9 mouse cellular contexts compared by ENCODE assay signal in the genomic region with DNA sequence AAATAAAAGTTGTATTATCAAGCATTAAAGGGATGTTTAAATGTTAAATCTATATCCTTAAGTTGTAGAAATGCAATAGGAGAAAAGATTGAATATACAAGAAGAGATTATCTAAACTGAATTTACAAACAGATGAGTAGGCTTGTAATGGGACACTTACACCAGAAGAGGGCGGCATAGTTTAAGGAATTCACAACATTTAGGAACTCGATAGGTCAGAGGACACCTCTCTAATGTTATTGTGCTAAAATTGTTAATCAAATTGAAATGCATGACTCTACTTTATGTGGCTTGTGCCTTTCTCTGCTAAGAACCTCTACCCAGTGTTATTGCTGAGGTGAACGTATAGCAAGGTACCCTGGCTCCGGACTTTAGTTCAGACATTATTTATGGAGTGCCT.
DNase-seq lines count a peak whose midpoint lies in the region; ATAC-seq and TF ChIP-seq lines count a peak whose summit lies in the region.
"Had no signal": no experiment of that assay in that cellular context is flagged by ENCODE, and none has a peak within 500 bp of the region (broad histone marks: within the 10 kb centered on the region; RNA-seq: fewer than 3 reads in every experiment).

No protein-coding gene starts in this region.

- no peaks in the 10 kb centered on the region for H3K36me3 ChIP-seq in lung, embryonic 14.5 days (ENCODE audit: insufficient read depth)
- H3K36me3 ChIP-seq in intestine, embryonic 14.5 days (ENCODE audit: control insufficient read depth, insufficient read depth, low read length): no peaks in the 10 kb centered on the region
- no peaks in the 10 kb centered on the region for H3K36me3 ChIP-seq in midbrain, embryonic 16.5 days (ENCODE audit: control insufficient read depth, insufficient read depth, low read length)
- H3K36me3 ChIP-seq in thymus, adult 2 months (ENCODE audit: control insufficient read depth, insufficient read depth, low read length): no peaks in the 10 kb centered on the region
- H3K36me3 ChIP-seq: embryonic facial prominence, embryonic 12.5 days had no signal

- no peak for TF ChIP-seq POLR2A in thymus, adult 2 months (IDR thresholded peaks at IDR 0.05; ENCODE audit: control insufficient read depth, extremely low read depth, insufficient read depth, low read length, poor library complexity)

- H3K27me3 ChIP-seq in lung, embryonic 14.5 days (ENCODE audit: insufficient read depth, low read length): no peaks in the 10 kb centered on the region
- no peaks in the 10 kb centered on the region for H3K27me3 ChIP-seq in intestine, embryonic 14.5 days (replicated peaks; ENCODE audit: control insufficient read depth, insufficient read depth, low read length)
- no peaks in the 10 kb centered on the region for H3K27me3 ChIP-seq in midbrain, embryonic 16.5 days (ENCODE audit: control insufficient read depth, insufficient read depth, low read depth, low read length)
- H3K27me3 ChIP-seq in thymus, adult 2 months (ENCODE audit: control insufficient read depth, insufficient read depth, low read length): no peaks in the 10 kb centered on the region
- H3K27me3 ChIP-seq: embryonic facial prominence, embryonic 12.5 days had no signal

- ATAC-seq in lung, embryonic 14.5 days (ENCODE audit: insufficient read depth): peak; percentile 52
- ATAC-seq in common myeloid progenitor, adult 5-6 weeks (replicated peaks; ENCODE audit: low read depth, poor library complexity, severe bottlenecking): peak; percentile 69
- peak; percentile 58; the same call in 1 of the 2 replicates for ATAC-seq in intestine, embryonic 14.5 days (replicated peaks; ENCODE audit: low FRiP score, low TSS enrichment, low read depth)
- peak; percentile 68 for ATAC-seq in midbrain, embryonic 16.5 days

- peak; percentile 70 for TF ChIP-seq CTCF in lung, embryonic 14.5 days (IDR thresholded peaks at IDR 0.05; ENCODE audit: low read depth)
- TF ChIP-seq CTCF in thymus, adult 2 months (IDR thresholded peaks at IDR 0.05; ENCODE audit: borderline replicate concordance, control insufficient read depth, extremely low read depth, insufficient read depth, low read length, poor library complexity): no peak

- no peak overlapping the region for H3K4me2 ChIP-seq in lung, embryonic 14.5 days
- no peak overlapping the region for H3K4me2 ChIP-seq in intestine, embryonic 14.5 days (ENCODE audit: low read length)
- no peak overlapping the region; the same call in 1 of the 2 replicates for H3K4me2 ChIP-seq in midbrain, embryonic 16.5 days (ENCODE audit: low read length)
- H3K4me2 ChIP-seq: embryonic facial prominence, embryonic 12.5 days had no signal

- H3K4me3 ChIP-seq in lung, embryonic 14.5 days (ENCODE audit: low read depth, low read length): no peak overlapping the region
- no peak overlapping the region for H3K4me3 ChIP-seq in intestine, embryonic 14.5 days (ENCODE audit: low read depth, low read length)
- H3K4me3 ChIP-seq in midbrain, embryonic 16.5 days (ENCODE audit: low read depth, low read length): no peak overlapping the region
- H3K4me3 ChIP-seq in thymus, adult 2 months (ENCODE audit: control insufficient read depth, insufficient read depth, low read length): no peak overlapping the region
- H3K4me3 ChIP-seq: embryonic facial prominence, embryonic 12.5 days had no signal

- DNase-seq in lung, embryonic 14.5 days: peak; percentile 77
- DNase-seq in lung, postnatal 4 days: no peak
- DNase-seq in intestine, embryonic 14.5 days (ENCODE audit: low spot score): no peak
- no peak for DNase-seq in thymus, adult 2 months
- DNase-seq in layer of hippocampus, adult 9-10 months (ENCODE audit: low spot score): no peak
- no peak for DNase-seq in spleen, postnatal 14 days (ENCODE audit: low spot score in 2 of 2)

- H3K9ac ChIP-seq in lung, embryonic 14.5 days: no peak overlapping the region
- H3K9ac ChIP-seq in intestine, embryonic 14.5 days (ENCODE audit: low read length): no peak overlapping the region
- no peak overlapping the region for H3K9ac ChIP-seq in midbrain, embryonic 16.5 days (ENCODE audit: low read depth, low read length)
- H3K9ac ChIP-seq: embryonic facial prominence, embryonic 12.5 days had no signal

- H3K9me3 ChIP-seq in lung, embryonic 14.5 days (ENCODE audit: low read depth, low read length): no peaks in the 10 kb centered on the region
- H3K9me3 ChIP-seq in intestine, embryonic 14.5 days (ENCODE audit: control insufficient read depth, low read length): no peaks in the 10 kb centered on the region
- no peaks in the 10 kb centered on the region for H3K9me3 ChIP-seq in midbrain, embryonic 16.5 days (replicated peaks; ENCODE audit: control insufficient read depth, low read length, poor library complexity, severe bottlenecking)
- H3K9me3 ChIP-seq: embryonic facial prominence, embryonic 12.5 days had no signal

- H3K4me1 ChIP-seq in lung, embryonic 14.5 days (ENCODE audit: insufficient read depth): no peaks in the 10 kb centered on the region
- no peaks in the 10 kb centered on the region for H3K4me1 ChIP-seq in intestine, embryonic 14.5 days (replicated peaks; ENCODE audit: control insufficient read depth, insufficient read depth, low read length)
- no peaks in the 10 kb centered on the region for H3K4me1 ChIP-seq in midbrain, embryonic 16.5 days (ENCODE audit: control insufficient read depth, insufficient read depth, low read length)
- H3K4me1 ChIP-seq in thymus, adult 2 months (replicated peaks; ENCODE audit: control insufficient read depth, insufficient read depth, low read length): no peaks in the 10 kb centered on the region
- H3K4me1 ChIP-seq: embryonic facial prominence, embryonic 12.5 days had no signal

- no peak overlapping the region for H3K27ac ChIP-seq in lung, embryonic 14.5 days (ENCODE audit: low read depth)
- no peak overlapping the region for H3K27ac ChIP-seq in intestine, embryonic 14.5 days (ENCODE audit: low read depth)
- no peak overlapping the region for H3K27ac ChIP-seq in midbrain, embryonic 16.5 days (ENCODE audit: low read length)
- no peak overlapping the region for H3K27ac ChIP-seq in thymus, adult 2 months (ENCODE audit: control insufficient read depth, insufficient read depth, low read length)
- H3K27ac ChIP-seq: embryonic facial prominence, embryonic 12.5 days had no signal

- 29% methylated on average over 4 of the region's 4 CpGs for WGBS in lung, embryonic 14.5 days
- WGBS in intestine, embryonic 14.5 days: 27% methylated on average over 4 of the region's 4 CpGs
- 35% methylated on average over 4 of the region's 4 CpGs for WGBS in midbrain, embryonic 16.5 days
- WGBS in thymus, adult 2 months: 34% methylated on average over 4 of the region's 4 CpGs
